Mouse (Mus musculus) lung, embryonic 14.5 days (tissue): ENCODE data around the gene Tmem132c. TPM values are rescaled to one million over a fixed set of nuclear protein-coding genes. Genes with fewer than 3 reads are reported as not detected.

Source experiments
- ATAC-seq: fragments of 200-750 bp; cut with Nextera tagmentation; 2 replicates; pipeline ENCODE4 v1.8.0; 2017; ENCODE audit warnings: mild to moderate bottlenecking, moderate TSS enrichment, moderate library complexity; ENCODE audit not compliant: insufficient read depth
- DNase-seq: peaks from one replicate; pipeline ENCODE4 v3.0.0-alpha.2; 2015
- H3K27ac ChIP-seq: fragments of 300-500 bp; sonication (generic); 2 replicates; pipeline ENCODE4 v1.5.1; 2014; ENCODE audit warnings: low read depth, mild to moderate bottlenecking, moderate library complexity
- H3K27me3 ChIP-seq: fragments of 300-500 bp; sonication (generic); 2 replicates; pipeline ENCODE4 v1.6.1; 2014; ENCODE audit warnings: low read length, control low read depth; ENCODE audit not compliant: insufficient read depth
- H3K36me3 ChIP-seq: fragments of 300-500 bp; sonication (generic); 2 replicates; pipeline ENCODE4 v1.6.1; 2014; ENCODE audit warnings: control low read depth; ENCODE audit not compliant: insufficient read depth
- H3K4me1 ChIP-seq: fragments of 300-500 bp; sonication (generic); 2 replicates; pipeline ENCODE4 v1.6.1; 2014; ENCODE audit warnings: antibody characterized with exemption, control low read depth; ENCODE audit not compliant: insufficient read depth
- H3K4me2 ChIP-seq: fragments of 300-500 bp; sonication (generic); 2 replicates; pipeline ENCODE4 v1.6.1; 2014; ENCODE audit warnings: mild to moderate bottlenecking
- H3K4me3 ChIP-seq: fragments of 300-500 bp; sonication (generic); 2 replicates; pipeline ENCODE4 v1.5.1; 2014; ENCODE audit warnings: low read depth, low read length
- H3K9ac ChIP-seq: fragments of 300-500 bp; sonication (generic); 2 replicates; pipeline ENCODE4 v1.6.1; 2014
- H3K9me3 ChIP-seq: fragments of 300-500 bp; sonication (generic); 2 replicates; pipeline ENCODE4 v1.6.1; 2016; ENCODE audit warnings: low read depth, low read length, control low read depth
- CTCF ChIP-seq: IDR thresholded peaks from 2 replicates; pipeline ENCODE4 v1.5.1; 2016; ENCODE audit warnings: antibody characterized with exemption, low read depth
- WGBS: fragments of 180-500 bp; shearing (Covaris S2); extraction: QIAGEN DNeasy Blood & Tissue Kit; methylation state at CpG from one replicate; pipeline ENCODE4 v1.1.7; 2014; 5-methylcytosine and 5-hydroxymethylcytosine counted together
- polyA plus RNA-seq: library from polyadenylated mRNA; unstranded; fragments of >200 nt; fragmentation: Nextera tagmentation; extraction: Ambion mirVana; gene quantifications from 2 replicates; pipeline ENCODE4 v1.2.1, GENCODE M21; 2014

Tmem132c gene
- polyA plus RNA-seq, 1 experiment from 2014 or later, result 28.5 TPM

GRCm38 (mm10) chr5:127546585-127546991 is 305.0 kb downstream of the Tmem132c start:
- Histone ChIP-seq H3K4me1 (no peaks in the 10 kb centered on the region), H3K36me3 (no peaks in the 10 kb centered on the region), H3K27ac (no peak overlapping the region), H3K4me3 (no peak overlapping the region), H3K4me2 (no peak overlapping the region), H3K9me3 (no peaks in the 10 kb centered on the region), H3K9ac (no peak overlapping the region), H3K27me3 (no peaks in the 10 kb centered on the region)
- DNase-seq (peak; percentile 53), ATAC-seq (no peak)
- 80% methylated on average over 5 of the region's 5 CpGs for WGBS
- no peak for TF ChIP-seq CTCF

- TF ChIP-seq CTCF, result no peak
- Histone ChIP-seq H3K4me2 (no peak overlapping the region), H3K4me3 (no peak overlapping the region), H3K27me3 (no peaks in the 10 kb centered on the region), H3K36me3 (peaks cover 8% of the 10 kb centered on the region; the same call in 1 of the 2 replicates), H3K9me3 (no peaks in the 10 kb centered on the region), H3K4me1 (no peaks in the 10 kb centered on the region), H3K9ac (no peak overlapping the region), H3K27ac (no peak overlapping the region)
- DNase-seq, result no peak
- ATAC-seq, result no peak
- 72% methylated on average over 2 of the region's 2 CpGs for WGBS
Observed at GRCm38 (mm10) chr5:127548136-127548535, 306.5 kb downstream of the Tmem132c start.

DNA sequence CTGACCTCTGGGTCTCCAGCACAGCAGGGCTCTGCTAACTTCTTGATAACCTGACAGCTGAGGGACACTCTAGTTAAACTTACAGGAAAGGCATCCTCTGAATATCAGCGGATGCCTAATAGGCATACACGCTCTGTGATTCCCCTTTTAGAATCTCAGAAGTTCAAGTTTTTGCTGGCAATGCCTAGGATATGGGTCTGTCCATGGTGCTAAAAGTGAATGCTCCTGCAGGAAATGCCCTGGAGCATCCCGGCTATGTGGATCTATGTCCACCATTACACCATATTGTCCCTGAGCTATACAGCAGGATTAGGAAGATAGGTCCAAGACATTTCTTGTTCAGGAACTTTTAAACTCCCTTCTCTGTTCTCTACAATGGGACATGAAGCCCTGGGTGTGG is 319.5 kb downstream of the Tmem132c start:
- no peak for TF ChIP-seq CTCF
- no peak overlapping the region for H3K4me2 ChIP-seq
- H3K27me3 ChIP-seq, result no peaks in the 10 kb centered on the region
- no peaks in the 10 kb centered on the region for H3K4me1 ChIP-seq
- H3K27ac ChIP-seq, result no peak overlapping the region
- 0 out of 2 replicates have a peak, but pooled peaks cover 2% of the 10 kb centered on the region for H3K36me3 ChIP-seq
- no peak overlapping the region for H3K9ac ChIP-seq
- no peaks in the 10 kb centered on the region for H3K9me3 ChIP-seq
- no peak overlapping the region for H3K4me3 ChIP-seq
- 83% methylated on average over 3 of the region's 3 CpGs for WGBS
- DNase-seq, result no peak
- no peak for ATAC-seq

- no peak overlapping the region for H3K4me2 ChIP-seq
- H3K4me1 ChIP-seq, result no peaks in the 10 kb centered on the region
- H3K27me3 ChIP-seq, result no peaks in the 10 kb centered on the region
- no peak overlapping the region for H3K27ac ChIP-seq
- H3K9ac ChIP-seq, result no peak overlapping the region
- 83% methylated on average over 6 of the region's 6 CpGs for WGBS
- H3K36me3 ChIP-seq, result 0 out of 2 replicates have a peak, but pooled peaks cover 2% of the 10 kb centered on the region
- no peak for TF ChIP-seq CTCF
- ATAC-seq (no peak), DNase-seq (no peak)
- H3K4me3 ChIP-seq, result no peak overlapping the region
- no peaks in the 10 kb centered on the region for H3K9me3 ChIP-seq
Observed at GRCm38 (mm10) chr5:127567165-127567741, 325.6 kb downstream of the Tmem132c start.

DNA sequence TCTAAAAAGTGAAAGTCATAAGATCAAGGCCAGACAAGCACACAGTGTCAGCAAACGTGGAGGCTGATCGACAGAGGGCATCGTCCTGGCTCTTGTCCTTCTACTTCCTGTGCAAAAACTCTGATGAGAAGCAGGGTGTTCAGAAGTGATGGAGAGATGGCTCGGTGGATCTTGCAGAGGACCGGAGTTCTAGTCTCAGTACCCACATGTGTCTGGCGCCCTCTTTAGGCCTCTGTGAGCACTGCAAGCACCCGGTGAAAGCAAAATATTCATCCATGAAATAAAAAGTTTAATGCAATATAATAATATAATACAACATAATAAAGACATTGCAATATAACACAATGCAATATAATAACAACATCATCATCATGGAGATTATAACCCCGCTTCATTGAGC is 335.8 kb downstream of the Tmem132c start:
- 46% methylated on average over 8 of the region's 8 CpGs for WGBS
- ATAC-seq (no peak), DNase-seq (peak; percentile 56)
- Histone ChIP-seq H3K36me3 (no peaks in the 10 kb centered on the region), H3K4me3 (no peak overlapping the region), H3K4me2 (no peak overlapping the region), H3K9ac (no peak overlapping the region), H3K4me1 (0 out of 2 replicates have a peak, but pooled peaks cover 2% of the 10 kb centered on the region), H3K9me3 (no peaks in the 10 kb centered on the region), H3K27me3 (no peaks in the 10 kb centered on the region), H3K27ac (no peak overlapping the region)
- TF ChIP-seq CTCF, result peak; percentile 65

GRCm38 (mm10) chr5:127583658-127584057 is 342.1 kb downstream of the Tmem132c start:
- peak; percentile 19 for DNase-seq

GRCm38 (mm10) chr5:127587854-127588253 is 346.2 kb downstream of the Tmem132c start:
- no peaks in the 10 kb centered on the region for H3K4me1 ChIP-seq
- H3K9me3 ChIP-seq, result no peaks in the 10 kb centered on the region
- 69% methylated on average over 6 of the region's 6 CpGs for WGBS
- no peak overlapping the region for H3K4me3 ChIP-seq
- H3K27ac ChIP-seq, result no peak overlapping the region
- TF ChIP-seq CTCF, result no peak
- DNase-seq, result peak; percentile 41
- H3K36me3 ChIP-seq, result peaks cover 8% of the 10 kb centered on the region; the same call in 1 of the 2 replicates
- H3K27me3 ChIP-seq, result no peaks in the 10 kb centered on the region
- no peak overlapping the region for H3K9ac ChIP-seq
- no peak overlapping the region for H3K4me2 ChIP-seq
- ATAC-seq, result no peak

More at GRCm38 (mm10) chr5:127583658-127584057, 342.1 kb downstream of the Tmem132c start:
- Histone ChIP-seq H3K27me3 (no peaks in the 10 kb centered on the region), H3K9ac (no peak overlapping the region), H3K4me2 (no peak overlapping the region), H3K4me1 (0 out of 2 replicates have a peak, but pooled peaks cover 2% of the 10 kb centered on the region), H3K27ac (no peak overlapping the region), H3K36me3 (no peaks in the 10 kb centered on the region), H3K4me3 (no peak overlapping the region), H3K9me3 (no peaks in the 10 kb centered on the region)
- 80% methylated on average over 8 of the region's 8 CpGs for WGBS
- ATAC-seq, result no peak
- TF ChIP-seq CTCF, result peak; percentile 41
